Mouse (Mus musculus) neural tube, embryonic 14.5 days (tissue): Measurements from ENCODE around the gene Pdpn. TPM values are rescaled to one million over a fixed set of nuclear protein-coding genes. Genes with fewer than 3 reads are reported as not detected.

Source experiments
- polyA plus RNA-seq: library from polyadenylated mRNA; unstranded; fragments of >200 nt; fragmentation: Nextera tagmentation; extraction: Ambion mirVana; gene quantifications from 2 replicates; pipeline ENCODE4 v1.2.1, GENCODE M21; 2014

The Pdpn gene
- polyA plus RNA-seq, 1 experiment from 2014 or later, result 25.6 TPM

Other genes starting within 250 kb of the Pdpn start
- gene Prdm2, start 86.6 kb downstream of the Pdpn start, polyA plus RNA-seq, result 17.1 and 17.8 TPM in 2 replicates
- 0.26 and 0.31 TPM in 2 replicates for gene Lrrc38, start 50.2 kb upstream of the Pdpn start, polyA plus RNA-seq
- not detected in 2 replicates for gene Pramel1, start 94.9 kb upstream of the Pdpn start, polyA plus RNA-seq
- 20.7 and 24.2 TPM in 2 replicates for gene Pramef8, start 112.9 kb upstream of the Pdpn start, polyA plus RNA-seq
- not detected in 2 replicates for gene Oog4, start 150.8 kb upstream of the Pdpn start, polyA plus RNA-seq
- gene Gm13043, start 211.8 kb upstream of the Pdpn start, polyA plus RNA-seq, result not detected in 2 replicates
- not detected in 2 replicates for gene Gm13040, start 236.4 kb upstream of the Pdpn start, polyA plus RNA-seq